In genomic region chr2:158114931-158115330, GRCm38 (mm10) we compare ENCODE assay signal across 14 mouse cellular contexts. TPM values are rescaled to one million over a fixed set of nuclear protein-coding genes. Genes with fewer than 3 reads are reported as not detected.
DNase-seq lines count a peak whose midpoint lies in the region; ATAC-seq and TF ChIP-seq lines count a peak whose summit lies in the region.
"Had no signal": no experiment of that assay in that cellular context is flagged by ENCODE, and none has a peak within 500 bp of the region (broad histone marks: within the 10 kb centered on the region; RNA-seq: fewer than 3 reads in every experiment).

No protein-coding gene starts in this region.

- no peak for TF ChIP-seq EP300 in heart, postnatal 0 days (IDR thresholded peaks at IDR 0.05; ENCODE audit: low read depth)
- TF ChIP-seq EP300 in stomach, postnatal 0 days (optimal IDR thresholded peaks at IDR 0.05) = no peak

- no peak for ATAC-seq in limb, embryonic 14.5 days (ENCODE audit: low FRiP score, low read depth)
- 0 out of 2 replicates have a peak, but pooled peaks have one; percentile 14 for ATAC-seq in heart, postnatal 0 days (ENCODE audit: insufficient read depth, low read depth)
- no peak for ATAC-seq in stomach, postnatal 0 days (ENCODE audit: low FRiP score, low TSS enrichment)
- no peak for ATAC-seq in megakaryocyte, adult 5-6 weeks (ENCODE audit: poor library complexity, severe bottlenecking)

- no peaks in the 10 kb centered on the region for H3K9me3 ChIP-seq in heart, embryonic 10.5 days
- no peaks in the 10 kb centered on the region for H3K9me3 ChIP-seq in limb, embryonic 14.5 days (ENCODE audit: control insufficient read depth, low read length)
- no peaks in the 10 kb centered on the region for H3K9me3 ChIP-seq in limb, embryonic 10.5 days (replicated peaks)
- H3K9me3 ChIP-seq in heart, postnatal 0 days (replicated peaks; ENCODE audit: control insufficient read depth, low read length) = no peaks in the 10 kb centered on the region
- no peaks in the 10 kb centered on the region for H3K9me3 ChIP-seq in stomach, postnatal 0 days (ENCODE audit: control insufficient read depth, low read length)

- H3K4me3 ChIP-seq in heart, embryonic 10.5 days = no peak overlapping the region
- H3K4me3 ChIP-seq in limb, embryonic 14.5 days (replicated peaks; ENCODE audit: low read length) = no peak overlapping the region
- H3K4me3 ChIP-seq in limb, embryonic 10.5 days = no peak overlapping the region
- H3K4me3 ChIP-seq in heart, postnatal 0 days (ENCODE audit: low read depth, low read length) = no peak overlapping the region
- H3K4me3 ChIP-seq in stomach, postnatal 0 days (ENCODE audit: low read depth, low read length) = no peak overlapping the region
- H3K4me3 ChIP-seq: left cerebral cortex, adult 2 months; myocyte had no signal

- H3K4me2 ChIP-seq in limb, embryonic 14.5 days (replicated peaks; ENCODE audit: low read depth, low read length, severe bottlenecking) = no peak overlapping the region
- H3K4me2 ChIP-seq in heart, postnatal 0 days (ENCODE audit: low read depth, low read length) = no peak overlapping the region
- H3K4me2 ChIP-seq in stomach, postnatal 0 days (replicated peaks; ENCODE audit: low read depth) = no peak overlapping the region

- no peak for TF ChIP-seq POLR2A in limb, embryonic 14.5 days (IDR thresholded peaks at IDR 0.05; ENCODE audit: borderline replicate concordance, extremely low read depth, insufficient read depth, insufficient read length)

- no peaks in the 10 kb centered on the region for H3K27me3 ChIP-seq in heart, embryonic 10.5 days (ENCODE audit: insufficient read depth, poor library complexity, severe bottlenecking)
- H3K27me3 ChIP-seq in limb, embryonic 14.5 days (ENCODE audit: control insufficient read depth, insufficient read depth, low read length) = no peaks in the 10 kb centered on the region
- no peaks in the 10 kb centered on the region for H3K27me3 ChIP-seq in limb, embryonic 10.5 days (ENCODE audit: low read depth, poor library complexity, severe bottlenecking)
- H3K27me3 ChIP-seq in heart, postnatal 0 days (ENCODE audit: control insufficient read depth, insufficient read depth, low read length) = no peaks in the 10 kb centered on the region
- H3K27me3 ChIP-seq in stomach, postnatal 0 days (ENCODE audit: control insufficient read depth, insufficient read depth, low read length) = no peaks in the 10 kb centered on the region

- TF ChIP-seq CTCF in heart, postnatal 0 days (IDR thresholded peaks at IDR 0.05; ENCODE audit: low read depth) = no peak
- TF ChIP-seq CTCF in stomach, postnatal 0 days (IDR thresholded peaks at IDR 0.05; ENCODE audit: low read depth) = no peak

- no peak overlapping the region for H3K9ac ChIP-seq in limb, embryonic 14.5 days (ENCODE audit: low read depth, low read length, severe bottlenecking)
- H3K9ac ChIP-seq in heart, postnatal 0 days (replicated peaks; ENCODE audit: low read depth, low read length) = no peak overlapping the region
- no peak overlapping the region for H3K9ac ChIP-seq in stomach, postnatal 0 days (ENCODE audit: low read length)

- peaks cover 41% of the 10 kb centered on the region for H3K4me1 ChIP-seq in heart, embryonic 10.5 days
- peaks cover 16% of the 10 kb centered on the region for H3K4me1 ChIP-seq in limb, embryonic 14.5 days (ENCODE audit: control insufficient read depth, insufficient read depth, low read length)
- H3K4me1 ChIP-seq in limb, embryonic 10.5 days = peaks cover 17% of the 10 kb centered on the region
- peaks cover 30% of the 10 kb centered on the region for H3K4me1 ChIP-seq in heart, postnatal 0 days (ENCODE audit: control insufficient read depth, insufficient read depth)
- no peaks in the 10 kb centered on the region for H3K4me1 ChIP-seq in stomach, postnatal 0 days (replicated peaks; ENCODE audit: control insufficient read depth, insufficient read depth)

- WGBS in heart, embryonic 10.5 days = 49% methylated on average over 5 of the region's 5 CpGs
- WGBS in limb, embryonic 14.5 days = 60% methylated on average over 5 of the region's 5 CpGs
- WGBS in limb, embryonic 10.5 days = 64% methylated on average over 5 of the region's 5 CpGs
- 26% methylated on average over 5 of the region's 5 CpGs for WGBS in heart, postnatal 0 days
- 28% methylated on average over 5 of the region's 5 CpGs for WGBS in stomach, postnatal 0 days

- no peak for DNase-seq in heart, embryonic 10.5 days (ENCODE audit: low spot score)
- no peak for DNase-seq in heart, postnatal 14 days
- DNase-seq in limb, embryonic 14.5 days (ENCODE audit: low spot score) = peak; percentile 34
- no peak for DNase-seq in limb, embryonic 10.5 days (ENCODE audit: low spot score)
- DNase-seq in heart, postnatal 0 days (ENCODE audit: low spot score) = no peak
- no peak for DNase-seq in stomach, postnatal 0 days (ENCODE audit: low spot score)
- DNase-seq in testis, postnatal 14 days (ENCODE audit: low spot score) = no peak
- DNase-seq: B cell, adult 2 months; cerebellum, adult 18-20 months; right cerebral cortex, postnatal 25 days had no signal

- peaks cover 34% of the 10 kb centered on the region for H3K36me3 ChIP-seq in heart, embryonic 10.5 days
- no peaks in the 10 kb centered on the region for H3K36me3 ChIP-seq in limb, embryonic 14.5 days (ENCODE audit: control insufficient read depth, insufficient read depth, low read length)
- no peaks in the 10 kb centered on the region for H3K36me3 ChIP-seq in limb, embryonic 10.5 days
- peaks cover 33% of the 10 kb centered on the region for H3K36me3 ChIP-seq in heart, postnatal 0 days (replicated peaks; ENCODE audit: control insufficient read depth, insufficient read depth, low read length)
- H3K36me3 ChIP-seq in stomach, postnatal 0 days (ENCODE audit: control insufficient read depth, insufficient read depth, low read length) = 0 out of 2 replicates have a peak, but pooled peaks cover 6% of the 10 kb centered on the region

- intact Hi-C loops in heart, postnatal 14 days (cut with DNase I) = no loop called here

- H3K27ac ChIP-seq in heart, embryonic 10.5 days = peak overlapping the region; percentile 11; the same call in 1 of the 2 replicates
- no peak overlapping the region for H3K27ac ChIP-seq in limb, embryonic 14.5 days (replicated peaks; ENCODE audit: low read depth, low read length)
- H3K27ac ChIP-seq in limb, embryonic 10.5 days = no peak overlapping the region
- H3K27ac ChIP-seq in heart, postnatal 0 days (ENCODE audit: low read depth) = peak overlapping the region; percentile 86
- peak overlapping the region; percentile 45; the same call in 1 of the 2 replicates for H3K27ac ChIP-seq in stomach, postnatal 0 days (replicated peaks)
- H3K27ac ChIP-seq: left cerebral cortex, adult 2 months; liver, embryonic 14.5 days had no signal

RNA-seq across cellular contexts. Expression of gene Tgm2, which starts 31.3 kb away (rescaled TPM):
- polyA plus RNA-seq in heart, embryonic 10.5 days (2016; fragmentation: Nextera tagmentation; extraction: Ambion mirVana) = 134 and 256 TPM in 2 replicates
- total RNA-seq in heart, postnatal 14 days (2021) = 100 to 1,000 TPM; 181 to 209 TPM
- 12.1 and 14.8 TPM in 2 replicates for polyA plus RNA-seq in limb, embryonic 14.5 days (2012; rRNA removed)
- polyA plus RNA-seq in limb, embryonic 14.5 days (2014; fragmentation: Nextera tagmentation; extraction: Ambion mirVana) = 6.7 and 6.9 TPM in 2 replicates
- polyA plus RNA-seq in limb, embryonic 10.5 days (2016; fragmentation: Nextera tagmentation; extraction: Ambion mirVana) = 3.7 and 5.5 TPM in 2 replicates
- 445 and 622 TPM in 2 replicates for total RNA-seq in heart, postnatal 0 days (2014; rRNA removed; ENCODE audit: low replicate concordance)
- polyA plus RNA-seq in heart, postnatal 0 days (2015; fragmentation: Nextera tagmentation; extraction: Ambion mirVana) = 136 and 155 TPM in 2 replicates
- polyA plus RNA-seq in stomach, postnatal 0 days (2015; fragmentation: Nextera tagmentation; extraction: Ambion mirVana) = 109 and 114 TPM in 2 replicates
- total RNA-seq in megakaryocyte, adult 5-6 weeks (2015) = 0.71 and 1.0 TPM in 2 replicates
- 2.1 and 2.6 TPM in 2 replicates for total RNA-seq in megakaryocyte, adult 5-6 weeks (2017)

Comparison
In these comparisons a context has a peak if more than half of its experiments do, and no peak if none do; other contexts are left out.
1. H3K27ac ChIP-seq: peak in heart, embryonic 10.5 days (single experiment), heart, postnatal 0 days (single experiment) and stomach, postnatal 0 days (single experiment); none in limb, embryonic 14.5 days (single experiment) and limb, embryonic 10.5 days (single experiment).